Mouse (Mus musculus) T-helper 17 cell (primary cell): ENCODE measurements around the gene Akr7a5.

Source experiments
- in situ Hi-C, 2 experiments: fragments of 300-600 bp; cut with MboI, MseI; formaldehyde crosslinking; loops; 1 replicate in 1 of 2; 2 replicates in 1 of 2; pipeline ENCODE4 v1.15.1; 2025; ENCODE audit warnings: high pct_unique_total_duplicates in 2 of 2

The Akr7a5 gene

GRCm38 (mm10) chr4:139310171-139310898, at the start of gene Akr7a5, which contains the start of gene Pqlc2:
Gene Akr7a5 (plus strand): TSS chr4:139310744.
Gene Pqlc2 (minus strand): TSS chr4:139310708.
- in situ Hi-C loops, result no loop called here

GRCm38 (mm10) chr4:139262981-139263380, 47.6 kb upstream of the Akr7a5 start:
- in situ Hi-C loops, result loop anchor here in 1 of 2 experiments (25.0 kb wide), 1 partner anchor 176 kb away; the partner anchor contains the start of genes Htr6 and Nbl1

GRCm38 (mm10) chr4:139265783-139266499, 44.6 kb upstream of the Akr7a5 start:
- in situ Hi-C loops, result loop anchor here in 1 of 2 experiments (25.0 kb wide), 1 partner anchor 179 kb away; the partner anchor contains the start of genes Htr6 and Nbl1

GRCm38 (mm10) chr4:139266500-139266865, 44.1 kb upstream of the Akr7a5 start:
- in situ Hi-C loops, result loop anchor here in 1 of 2 experiments (25.0 kb wide), 1 partner anchor 179 kb away; the partner anchor contains the start of genes Htr6 and Nbl1

- in situ Hi-C loops, result loop anchor here in 1 of 2 experiments (25.0 kb wide), 1 partner anchor 180 kb away; the partner anchor contains the start of genes Htr6 and Nbl1
Measured at GRCm38 (mm10) chr4:139267335-139267734, 43.2 kb upstream of the Akr7a5 start.

GRCm38 (mm10) chr4:139268242-139268641, 42.3 kb upstream of the Akr7a5 start:
- in situ Hi-C loops, result loop anchor here in 1 of 2 experiments (25.0 kb wide), 1 partner anchor 181 kb away; the partner anchor contains the start of genes Htr6 and Nbl1

GRCm38 (mm10) chr4:139270168-139270567, 40.4 kb upstream of the Akr7a5 start:
- in situ Hi-C loops, result loop anchor here in 1 of 2 experiments (10.0 to 25.0 kb wide), 2 partner anchors 183 to 1105 kb away; partner anchors contain the start of genes Htr6 and Nbl1

GRCm38 (mm10) chr4:139271562-139271961, 39.0 kb upstream of the Akr7a5 start:
- in situ Hi-C loops, result loop anchor here in 1 of 2 experiments (10.0 to 25.0 kb wide), 2 partner anchors 184 to 1107 kb away; partner anchors contain the start of genes Htr6 and Nbl1

GRCm38 (mm10) chr4:139272951-139273680, 37.4 kb upstream of the Akr7a5 start:
- in situ Hi-C loops, result loop anchor here in 1 of 2 experiments (10.0 to 25.0 kb wide), 2 partner anchors 186 to 1108 kb away; partner anchors contain the start of genes Htr6 and Nbl1

GRCm38 (mm10) chr4:139274573-139274972, 36.0 kb upstream of the Akr7a5 start:
- in situ Hi-C loops, result loop anchor here in 1 of 2 experiments (10.0 to 25.0 kb wide), 2 partner anchors 187 to 1110 kb away; partner anchors contain the start of genes Htr6 and Nbl1

GRCm38 (mm10) chr4:139276411-139276810, 34.1 kb upstream of the Akr7a5 start:
- in situ Hi-C loops, result loop anchor here in 1 of 2 experiments (10.0 kb wide), 1 partner anchor 1112 kb away; no protein-coding TSS in a partner anchor

GRCm38 (mm10) chr4:139280530-139280929, 30.0 kb upstream of the Akr7a5 start:
- in situ Hi-C loops, result no loop called here

- in situ Hi-C loops, result no loop called here
Measured at GRCm38 (mm10) chr4:139281791-139282345, 28.7 kb upstream of the Akr7a5 start.

- in situ Hi-C loops, result no loop called here
Measured at GRCm38 (mm10) chr4:139282955-139283417, 27.6 kb upstream of the Akr7a5 start.

- in situ Hi-C loops, result no loop called here
Measured at GRCm38 (mm10) chr4:139284877-139285276, 25.7 kb upstream of the Akr7a5 start.

GRCm38 (mm10) chr4:139286234-139286633, 24.3 kb upstream of the Akr7a5 start:
- in situ Hi-C loops, result no loop called here

- in situ Hi-C loops, result no loop called here
Measured at GRCm38 (mm10) chr4:139287122-139287863, 23.3 kb upstream of the Akr7a5 start.

- in situ Hi-C loops, result no loop called here
Measured at GRCm38 (mm10) chr4:139289017-139289416, 21.5 kb upstream of the Akr7a5 start.

- in situ Hi-C loops, result no loop called here
Measured at GRCm38 (mm10) chr4:139291099-139291498, 19.4 kb upstream of the Akr7a5 start.

- in situ Hi-C loops, result no loop called here
Measured at GRCm38 (mm10) chr4:139292038-139292437, 18.5 kb upstream of the Akr7a5 start.
